Mouse (Mus musculus): Measurements from ENCODE around the gene Ddx19a. TPM values are rescaled to one million over a fixed set of nuclear protein-coding genes. Genes with fewer than 3 reads are reported as not detected.
"Not testable (repeated sequence)": the region's sequence is repeated elsewhere in the genome, so short reads cannot be mapped to it uniquely, and the experiment has no call there.

Ddx19a gene
- total RNA-seq (2021) = 10 to 100 TPM; 29.8 to 32.8 TPM
- long read RNA-seq, experiment 1, transcript Ddx19a-201 (12 exons, 2,547 nt) = major isoform, 12 of 23 reads
- long read RNA-seq, experiment 1, partial matches to known transcripts = 1 of 23 reads
- long read RNA-seq, experiment 1, other reads (novel, unspliced or antisense) = 10 of 23 reads
- long read RNA-seq, experiment 2, transcript Ddx19a-201 (12 exons, 2,547 nt) = major isoform, 17 of 35 reads
- long read RNA-seq, experiment 2, partial matches to known transcripts = 4 of 35 reads
- long read RNA-seq, experiment 2, other reads (novel, unspliced or antisense) = 14 of 35 reads

GRCm38 (mm10) chr8:110997547-110998531, at the start of gene Ddx19a:
Ddx19a (minus strand) TSS chr8:110997800.
- Histone ChIP-seq H3K4me3 (peak within 1 kb of the TSS; percentile 87), H3K27ac (peak within 1 kb of the TSS; percentile 89)
- peak; percentile 79 for TF ChIP-seq CTCF (conservative IDR thresholded peaks at IDR 0.05)
- DNase-seq (ENCODE audit: low spot score in 2 of 2) = peak; percentile 86 to 90

DNA sequence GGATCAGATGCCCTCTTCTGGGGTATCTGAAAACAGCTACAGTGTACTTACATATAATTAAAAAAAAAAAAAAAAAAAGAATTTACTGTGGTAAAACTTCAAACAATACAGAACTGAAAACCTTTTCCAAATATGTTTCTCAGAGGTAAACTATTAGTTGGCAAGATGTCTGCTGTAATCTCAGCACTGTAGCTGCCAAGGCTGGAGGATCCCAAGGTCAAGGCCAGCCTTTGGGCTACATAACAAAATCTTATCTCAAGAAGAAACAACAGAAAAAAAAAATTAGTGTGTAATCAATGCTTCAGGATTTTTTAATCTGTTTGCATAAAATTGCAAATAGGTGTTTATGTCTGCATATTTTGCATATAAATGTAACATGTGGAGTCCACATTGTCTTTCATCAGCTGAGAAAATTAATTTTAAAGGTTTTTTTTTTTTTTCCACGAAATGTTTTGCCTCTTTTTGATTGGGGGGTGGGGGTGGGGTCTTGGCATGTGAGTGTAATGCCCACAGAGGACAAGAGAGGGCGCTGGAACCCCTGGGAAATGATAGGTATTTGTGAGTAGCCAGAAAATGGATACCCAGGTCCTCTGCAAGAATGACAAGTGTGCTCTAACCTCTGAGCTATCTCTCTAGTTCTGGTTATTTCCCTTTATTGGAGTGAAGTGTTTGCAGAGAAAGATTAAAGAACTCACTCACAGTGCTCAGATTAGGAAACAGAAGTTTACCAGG, 46.6 kb upstream of the Ddx19a start:
- peak; percentile 61 for TF ChIP-seq CTCF (conservative IDR thresholded peaks at IDR 0.05)
- no peak for DNase-seq (ENCODE audit: low spot score in 2 of 2)
- Histone ChIP-seq H3K27ac (no peak overlapping the region), H3K4me3 (no peak overlapping the region)

GRCm38 (mm10) chr8:111042546-111042945, 44.9 kb upstream of the Ddx19a start:
- H3K4me3 ChIP-seq = no peak overlapping the region
- H3K27ac ChIP-seq = no peak overlapping the region
- no peak for TF ChIP-seq CTCF (conservative IDR thresholded peaks at IDR 0.05)
- no peak for DNase-seq (ENCODE audit: low spot score in 2 of 2)

DNA sequence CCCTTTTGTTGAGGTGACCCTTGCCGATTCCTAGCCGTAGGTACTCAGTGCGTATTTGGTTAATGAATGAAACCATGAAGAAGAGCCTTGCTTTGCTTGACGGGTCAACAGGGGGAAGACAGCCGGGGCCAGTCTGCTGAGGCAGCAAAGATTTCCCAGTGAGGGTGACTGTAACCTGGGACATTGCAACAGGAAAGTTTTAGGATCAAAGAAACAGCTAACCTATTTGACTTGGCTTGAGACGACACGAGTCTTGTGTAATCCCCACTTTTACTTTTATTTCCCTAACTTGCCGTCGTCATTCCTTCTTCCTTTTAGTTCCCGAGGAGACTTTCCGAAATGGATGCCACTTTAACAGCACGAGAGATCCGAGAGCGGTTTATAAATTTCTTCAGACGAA, 39.0 kb upstream of the Ddx19a start:
- no peak overlapping the region for H3K4me3 ChIP-seq
- no peak overlapping the region for H3K27ac ChIP-seq
- DNase-seq (ENCODE audit: low spot score in 2 of 2) = no peak
- TF ChIP-seq CTCF (conservative IDR thresholded peaks at IDR 0.05) = no peak

DNA sequence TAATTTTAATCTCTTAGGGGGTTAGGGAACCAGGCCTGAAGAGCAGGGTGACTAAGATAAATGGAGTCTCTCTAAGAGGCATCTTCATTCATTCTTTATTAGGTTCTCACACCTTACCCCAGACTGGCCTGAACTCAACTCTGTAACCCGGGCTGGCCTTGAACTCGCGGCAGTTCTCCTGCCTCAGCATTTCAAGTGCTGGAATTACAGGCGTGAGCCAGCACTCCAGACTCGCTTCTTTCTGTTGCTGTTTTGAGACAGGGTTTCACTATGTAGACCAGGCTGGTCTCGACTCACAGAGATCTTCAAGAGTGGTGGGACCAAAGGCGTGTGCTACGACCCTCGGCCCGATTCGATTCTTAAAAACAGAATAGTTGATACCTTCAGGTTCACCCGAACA, 36.7 kb upstream of the Ddx19a start:
- H3K4me3 ChIP-seq = peak overlapping the region; percentile 95
- H3K27ac ChIP-seq = peak overlapping the region; percentile 91
- DNase-seq (ENCODE audit: low spot score in 2 of 2) = no peak
- no peak for TF ChIP-seq CTCF (conservative IDR thresholded peaks at IDR 0.05)

DNA sequence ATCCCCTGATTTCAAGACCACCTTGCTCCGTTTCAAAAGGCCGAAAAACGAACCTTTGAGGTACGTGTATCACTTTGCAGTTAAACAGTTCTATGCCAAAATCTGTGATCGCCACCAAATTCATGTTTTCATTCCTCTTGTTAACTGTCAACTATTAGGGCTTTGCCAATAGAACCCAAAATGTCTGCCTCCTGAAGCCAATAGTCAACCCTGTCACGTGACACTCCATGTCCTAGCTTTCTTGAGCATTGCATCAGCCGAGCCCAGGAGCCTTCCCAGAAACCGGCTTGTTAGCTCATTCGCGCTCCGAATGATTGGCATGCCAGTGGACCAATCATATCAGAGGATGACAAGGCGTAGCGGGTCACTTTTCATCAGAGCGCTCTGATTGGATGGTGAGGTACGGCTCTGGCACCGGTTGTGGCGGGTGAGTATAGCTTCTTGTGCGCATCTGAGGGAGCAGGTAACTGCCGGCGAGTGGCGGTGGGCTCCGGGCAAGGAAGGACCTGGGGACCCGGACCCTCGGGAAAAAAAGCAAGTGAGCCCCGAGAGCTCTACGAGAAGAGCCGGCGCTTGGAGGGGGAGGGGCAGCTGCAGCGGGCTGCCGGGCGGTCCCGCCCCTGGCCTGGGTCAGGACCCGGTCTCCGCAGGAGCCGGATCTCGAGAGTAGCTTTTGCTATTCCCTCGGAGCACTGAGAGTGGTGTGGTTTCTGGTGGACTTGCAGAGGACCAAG, 36.0 kb upstream of the Ddx19a start:
- no peak for TF ChIP-seq CTCF (conservative IDR thresholded peaks at IDR 0.05)
- H3K27ac ChIP-seq = peak overlapping the region; percentile 91
- peak; percentile 97 to 99 for DNase-seq (ENCODE audit: low spot score in 2 of 2)
- H3K4me3 ChIP-seq = peak overlapping the region; percentile 95

- Histone ChIP-seq H3K27ac (peak within 1 kb of the TSS; percentile 91), H3K4me3 (peak within 1 kb of the TSS; percentile 95)
- no peak for TF ChIP-seq CTCF (conservative IDR thresholded peaks at IDR 0.05)
- DNase-seq (ENCODE audit: low spot score in 2 of 2) = no peak
Observed at GRCm38 (mm10) chr8:111032916-111033315, 35.3 kb upstream of the Ddx19a start, which contains the start of gene Aars. Aars (plus strand) TSS chr8:111033144.

GRCm38 (mm10) chr8:111031572-111031971, 34.0 kb upstream of the Ddx19a start, which contains the start of gene Ddx19b:
Ddx19b (minus strand) TSS chr8:111031751.
- no peak within 1 kb of the TSS for H3K27ac ChIP-seq
- DNase-seq (ENCODE audit: low spot score in 2 of 2) = no peak
- no peak for TF ChIP-seq CTCF (conservative IDR thresholded peaks at IDR 0.05)
- no peak within 1 kb of the TSS for H3K4me3 ChIP-seq

- no peak overlapping the region for H3K4me3 ChIP-seq
- DNase-seq (ENCODE audit: low spot score in 2 of 2) = no peak
- TF ChIP-seq CTCF (conservative IDR thresholded peaks at IDR 0.05) = no peak
- H3K27ac ChIP-seq = no peak overlapping the region
Observed at GRCm38 (mm10) chr8:111030045-111030444, 32.4 kb upstream of the Ddx19a start.

- no peak for DNase-seq (ENCODE audit: low spot score in 2 of 2)
- no peak for TF ChIP-seq CTCF (conservative IDR thresholded peaks at IDR 0.05)
- H3K27ac ChIP-seq = no peak overlapping the region
- H3K4me3 ChIP-seq = no peak overlapping the region
Observed at GRCm38 (mm10) chr8:111029589-111029988, 32.0 kb upstream of the Ddx19a start.

GRCm38 (mm10) chr8:111027391-111027937, 29.9 kb upstream of the Ddx19a start:
- Histone ChIP-seq H3K4me3 (peak overlapping the region; percentile 81), H3K27ac (peak overlapping the region; percentile 80)
- DNase-seq (ENCODE audit: low spot score in 2 of 2) = peak; percentile 87 to 89
- TF ChIP-seq CTCF (conservative IDR thresholded peaks at IDR 0.05) = no peak

- not testable (repeated sequence) for H3K27ac ChIP-seq; H3K4me3 ChIP-seq; DNase-seq (ENCODE audit: low spot score in 2 of 2)
Observed at GRCm38 (mm10) chr8:111026609-111027008, 29.0 kb upstream of the Ddx19a start.

GRCm38 (mm10) chr8:111010230-111010991, 12.8 kb upstream of the Ddx19a start:
- H3K4me3 ChIP-seq; DNase-seq (ENCODE audit: low spot score in 2 of 2); H3K27ac ChIP-seq: not testable (repeated sequence)

All from layer of hippocampus, adult 2 months (tissue).